Mouse (Mus musculus): ENCODE measurements around the gene Zfp119b.

GRCm38 (mm10) chr17:55986030-55986961 lies 37.0 kb upstream of the Zfp119b start, which contains the start of gene Fsd1:
- TF ChIP-seq POLR2A (IDR thresholded peaks at IDR 0.05; ENCODE audit: low read depth, low read length) = no peak
- TF ChIP-seq CTCF (IDR thresholded peaks at IDR 0.05; ENCODE audit: extremely low read depth, insufficient read depth, insufficient read length, insufficient replicate concordance) = no peak
